Mouse (Mus musculus): ENCODE results near the gene Trpc6. TPM values are rescaled to one million over a fixed set of nuclear protein-coding genes. Genes with fewer than 3 reads are reported as not detected.

Trpc6 gene
- 2.6 TPM for polyA plus RNA-seq (2014; fragmentation: Illumina TruSeq; extraction: RNeasy Lipid Tissue Mini Kit (QIAGEN cat#74804); ENCODE audit: low read depth, low replicate concordance)

DNA sequence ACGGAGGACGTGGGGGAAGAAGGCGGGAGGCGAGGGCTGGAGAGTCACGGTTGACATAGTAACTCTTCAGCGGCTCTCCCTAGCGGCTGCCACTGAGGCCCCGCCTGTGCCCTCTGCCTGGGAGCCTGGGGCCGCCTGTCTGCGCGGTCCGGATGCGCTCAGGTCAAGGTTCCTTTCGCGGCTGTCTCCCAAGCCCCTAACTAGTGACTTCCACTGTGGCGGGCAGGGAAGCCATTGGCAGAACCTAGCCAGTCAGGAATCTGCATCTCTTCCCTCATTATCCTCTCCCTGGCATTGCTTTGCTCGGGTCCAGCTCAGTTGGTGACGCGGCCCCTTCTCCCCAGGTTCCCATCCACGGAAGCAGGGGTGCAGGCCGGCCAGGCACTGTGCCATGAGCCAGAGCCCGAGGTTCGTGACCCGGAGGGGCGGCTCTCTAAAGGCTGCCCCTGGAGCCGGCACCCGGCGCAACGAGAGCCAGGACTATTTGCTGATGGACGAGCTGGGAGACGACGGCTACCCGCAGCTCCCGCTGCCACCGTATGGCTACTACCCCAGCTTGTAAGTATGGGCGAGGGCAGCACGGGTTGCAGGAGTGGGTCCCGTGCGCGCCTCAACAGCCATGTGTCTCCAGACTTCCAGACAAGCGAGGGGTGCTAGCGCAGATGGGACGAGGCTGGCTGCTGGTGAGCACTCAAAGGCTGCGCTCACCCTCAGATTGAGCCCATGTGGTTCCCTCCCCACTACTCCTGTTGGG lies at the start of gene Trpc6:
Trpc6 (plus strand) TSS at position 102 of the 754 bp plus-strand sequence.

Measured in sigmoid colon, adult 10 weeks (tissue).